Mouse (Mus musculus) frontal cortex, postnatal 14 days (tissue): ENCODE measurements around the gene Hinfp.

Experiments
- DNase-seq, 2 experiments: peaks; one replicate each; pipeline ENCODE4 v3.0.0; 2022; ENCODE audit warnings: low spot score in 2 of 2

Hinfp gene

GRCm38 (mm10) chr9:44259014-44259413 is 46.5 kb downstream of the Hinfp start:
- DNase-seq: no peak

DNA sequence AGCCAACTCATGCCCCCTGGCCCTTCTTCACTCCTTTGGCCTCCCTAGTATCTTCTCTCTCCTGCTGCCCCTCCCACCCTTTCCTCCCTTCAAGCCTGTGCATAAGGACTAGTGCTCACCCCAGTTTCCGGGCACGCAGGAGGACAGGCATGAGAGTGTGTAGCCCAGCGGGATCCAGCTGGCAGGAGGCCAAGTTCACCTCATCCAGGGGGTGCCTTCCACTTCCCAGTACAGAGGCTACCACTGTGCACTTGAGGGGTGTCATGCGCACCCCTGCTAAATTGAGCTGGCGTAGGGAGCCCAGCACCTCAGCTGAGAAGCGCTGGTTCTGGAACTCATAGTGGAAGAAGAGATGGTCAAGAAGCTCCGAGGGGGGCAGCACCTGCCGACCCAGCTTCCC is 49.3 kb downstream of the Hinfp start:
- DNase-seq: no peak

DNA sequence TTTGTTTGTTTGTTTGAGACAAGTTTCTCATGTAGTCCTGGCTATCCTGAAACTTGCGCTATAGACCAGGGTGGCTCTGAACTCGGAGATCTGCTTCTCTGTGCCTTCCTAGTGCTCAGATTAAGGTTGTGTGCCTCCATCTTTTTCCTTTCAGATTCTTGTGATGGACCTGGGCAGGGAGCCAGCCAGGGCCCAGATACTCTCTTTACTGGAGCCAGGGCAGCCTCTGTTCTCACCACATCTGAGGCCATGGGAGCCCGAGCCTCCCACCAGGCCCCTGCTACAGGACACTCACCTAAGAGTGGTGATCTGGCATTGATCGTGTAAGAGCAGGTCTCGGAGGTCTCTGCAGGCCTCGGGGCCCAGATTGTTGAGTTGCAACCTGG is 50.3 kb downstream of the Hinfp start:
- DNase-seq: no peak

DNA sequence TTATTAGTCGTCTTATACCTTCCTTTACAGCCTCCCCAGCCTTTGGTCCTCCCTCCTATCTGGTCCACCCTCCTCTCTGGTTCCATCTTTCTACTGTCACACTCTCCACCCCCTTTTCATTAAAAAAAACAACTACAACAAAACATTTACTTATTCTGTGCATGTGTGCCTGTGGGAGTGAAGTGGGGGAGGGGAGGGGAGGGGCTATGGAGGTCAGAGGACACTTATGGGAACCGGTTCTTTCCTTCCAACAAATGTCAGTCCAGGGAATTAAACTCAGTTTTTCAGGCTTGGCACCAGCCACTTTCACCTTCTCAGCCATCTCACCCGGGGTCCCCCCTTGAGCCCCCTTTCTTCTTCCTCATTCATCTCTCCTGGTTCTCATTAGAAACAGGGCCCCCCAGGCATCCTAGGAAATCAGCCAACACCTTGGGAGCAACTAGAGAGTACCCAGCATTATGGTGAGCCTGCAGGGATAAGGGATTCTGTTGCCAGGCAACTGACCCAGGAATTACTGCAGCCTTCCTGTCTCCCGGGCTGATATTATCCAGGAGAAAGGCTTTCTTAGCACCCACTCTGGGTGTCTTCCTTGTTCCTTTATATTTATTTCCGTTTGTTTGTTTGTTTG is 50.8 kb downstream of the Hinfp start:
- no peak for DNase-seq

GRCm38 (mm10) chr9:44253441-44253840 is 52.0 kb downstream of the Hinfp start:
- no peak for DNase-seq

DNA sequence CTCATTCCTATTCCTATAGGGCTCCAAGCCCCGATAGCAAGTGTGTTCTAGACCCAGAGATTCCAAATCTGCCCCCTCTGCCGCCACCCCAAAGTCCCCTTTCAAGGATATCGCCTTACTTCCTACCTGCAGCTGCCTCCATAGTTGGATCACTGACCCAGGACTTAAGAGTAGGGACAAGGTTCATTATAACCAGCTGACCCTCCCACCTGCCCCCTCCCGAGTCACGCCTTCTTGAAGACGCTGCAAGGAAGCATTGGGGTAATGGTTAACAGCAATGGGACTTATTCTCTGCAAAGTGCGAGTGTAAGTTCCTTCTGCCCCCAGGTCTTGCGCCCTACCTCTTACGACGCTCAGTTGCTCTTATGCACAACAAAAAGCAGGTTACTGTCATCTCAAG is 54.2 kb downstream of the Hinfp start, which contains the start of gene Pdzd3:
Gene Pdzd3 (minus strand): TSS at position 158 of the 400 bp plus-strand sequence.
- DNase-seq: no peak

DNA sequence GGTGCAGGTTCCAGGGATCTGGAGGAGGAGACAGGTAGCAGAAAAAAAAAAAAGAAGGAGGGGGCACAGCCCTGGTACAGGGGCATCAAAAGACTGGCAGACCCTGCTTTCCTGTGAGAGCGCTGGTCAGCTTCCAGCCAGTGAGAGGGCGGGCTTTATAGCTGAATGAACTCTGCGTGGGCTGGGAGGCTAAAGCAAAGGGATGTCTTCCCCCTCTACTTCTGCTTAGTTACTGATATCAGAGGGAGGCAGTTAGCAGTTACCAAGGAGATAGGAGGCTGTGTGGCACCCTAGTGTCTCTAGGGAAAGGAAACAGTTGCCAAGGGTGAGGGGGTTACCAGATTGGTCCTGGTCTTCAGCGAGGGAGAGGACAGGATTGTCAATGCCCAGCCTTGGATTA is 55.0 kb downstream of the Hinfp start:
- no peak for DNase-seq

GRCm38 (mm10) chr9:44249181-44250146 is 56.0 kb downstream of the Hinfp start:
- peak in 1 of 2 experiments; percentile 59 for DNase-seq

DNA sequence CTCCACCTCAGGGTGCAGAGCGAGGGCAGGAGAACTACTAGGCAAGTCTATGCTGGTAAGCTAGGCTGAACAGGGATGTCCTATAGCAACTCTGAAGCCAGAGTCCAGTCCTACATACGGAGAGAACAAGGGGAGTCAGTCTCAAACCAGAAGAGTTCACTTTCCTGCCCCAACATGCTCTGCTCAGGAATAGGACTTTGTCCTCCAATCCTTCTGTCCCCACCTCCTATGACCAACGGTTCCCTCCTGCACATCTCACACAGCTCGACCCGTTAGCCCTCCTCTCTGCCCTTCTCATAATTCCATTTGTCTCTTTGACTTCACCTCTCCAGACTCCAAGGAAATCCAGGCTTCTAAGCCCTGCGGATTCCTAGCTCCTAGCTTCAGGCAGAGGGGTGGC is 57.6 kb downstream of the Hinfp start:
- no peak for DNase-seq

DNA sequence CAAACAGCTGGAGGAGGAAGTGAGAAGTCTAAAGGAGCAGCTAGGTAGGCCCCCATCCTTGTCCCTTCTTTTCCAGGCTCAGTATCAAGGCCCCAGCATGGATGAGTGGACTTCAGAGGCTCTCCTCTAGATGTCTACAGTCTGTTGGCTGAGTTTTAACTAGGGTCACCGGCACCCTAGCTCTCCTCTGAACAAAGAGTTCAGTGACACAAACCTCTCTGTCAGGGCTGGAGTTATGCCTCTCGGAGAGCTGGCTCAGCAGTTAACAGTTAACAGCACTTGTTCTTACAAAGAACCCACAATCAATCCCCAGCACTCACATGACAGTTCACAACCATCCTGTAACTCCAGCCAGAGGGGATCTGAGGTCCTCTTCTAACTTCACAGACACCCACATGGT is 61.9 kb downstream of the Hinfp start:
- DNase-seq: no peak
